Mouse (Mus musculus): ENCODE results near the gene Ssu72.

The Ssu72 gene

GRCm38 (mm10) chr4:155746575-155747490 lies 42.2 kb downstream of the Ssu72 start:
- DNase-seq (ENCODE audit: low spot score in 2 of 2): no peak

DNA sequence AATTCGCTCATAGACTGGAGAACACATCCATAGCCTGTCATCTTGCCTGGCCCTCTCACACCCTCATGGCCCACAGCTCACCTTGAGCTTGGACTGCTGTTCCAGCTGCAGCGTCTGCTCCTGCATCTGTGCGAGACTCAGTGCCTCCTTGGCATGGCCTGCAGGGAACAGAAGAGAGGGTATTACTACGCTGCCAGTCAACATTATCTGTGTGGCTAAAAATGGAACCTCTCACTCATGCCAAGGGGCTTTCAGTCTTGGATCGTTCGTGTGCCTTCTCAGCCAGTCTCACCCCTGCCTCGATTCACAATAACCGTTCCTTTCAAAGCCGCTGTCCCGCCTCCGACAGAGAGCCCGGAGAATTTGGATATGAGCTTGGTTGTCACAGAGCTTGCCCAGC lies 52.4 kb downstream of the Ssu72 start:
- no peak for DNase-seq (ENCODE audit: low spot score in 2 of 2)

GRCm38 (mm10) chr4:155759862-155760612 lies 55.4 kb downstream of the Ssu72 start:
- no peak for DNase-seq (ENCODE audit: low spot score in 2 of 2)

- DNase-seq (ENCODE audit: low spot score in 2 of 2): peak; percentile 95 to 97
Observed at GRCm38 (mm10) chr4:155760613-155761355, 56.2 kb downstream of the Ssu72 start, which contains the start of gene Atad3a. Gene Atad3a, minus strand, starts transcription at chr4:155761093.

- no peak for DNase-seq (ENCODE audit: low spot score in 2 of 2)
Observed at GRCm38 (mm10) chr4:155761356-155762099, 56.9 kb downstream of the Ssu72 start.

DNA sequence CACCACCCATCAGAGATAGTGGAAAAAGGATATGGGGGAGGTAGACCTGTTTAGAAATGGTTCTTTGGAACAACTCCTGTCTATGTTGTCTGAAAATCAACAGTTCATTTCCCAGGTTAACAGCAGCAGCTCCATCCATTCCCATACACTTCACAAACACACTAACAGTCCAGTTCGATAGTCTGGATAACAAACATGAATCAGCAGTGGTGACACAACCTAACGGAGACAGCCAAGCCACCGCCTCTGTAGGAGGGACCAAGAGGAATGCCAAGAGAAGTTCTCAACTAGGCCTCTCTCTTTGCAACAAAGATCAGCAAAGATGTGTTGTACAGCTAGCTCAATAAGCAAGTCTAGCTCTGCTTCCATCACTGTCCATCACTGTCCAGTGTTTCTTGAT lies 57.8 kb downstream of the Ssu72 start:
- DNase-seq (ENCODE audit: low spot score in 2 of 2): no peak

- no peak for DNase-seq (ENCODE audit: low spot score in 2 of 2)
Observed at GRCm38 (mm10) chr4:155769496-155769879, 64.9 kb downstream of the Ssu72 start.

GRCm38 (mm10) chr4:155769880-155770512 lies 65.4 kb downstream of the Ssu72 start:
- peak; percentile 67 to 86 for DNase-seq (ENCODE audit: low spot score in 2 of 2)

DNA sequence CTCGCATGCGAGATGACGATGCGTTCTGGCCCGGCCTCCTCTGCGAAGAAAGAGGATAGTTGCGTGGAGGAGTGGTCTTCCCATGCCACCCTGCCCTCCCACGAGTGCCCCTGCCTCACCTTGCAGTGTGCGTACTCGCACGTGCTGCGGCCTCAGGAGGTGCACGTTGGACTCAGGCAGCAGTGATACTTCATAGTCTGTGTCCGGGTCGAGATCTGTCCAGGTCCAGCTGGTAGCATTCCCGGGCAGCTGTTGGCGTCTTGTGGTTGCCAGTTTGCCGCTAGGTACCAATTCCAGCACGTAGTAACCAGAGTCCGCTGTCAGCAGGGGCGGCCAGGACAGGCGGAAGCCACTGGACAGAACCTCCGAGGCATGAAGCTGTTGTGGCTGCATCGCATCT lies 66.0 kb downstream of the Ssu72 start:
- DNase-seq (ENCODE audit: low spot score in 2 of 2): no peak

DNA sequence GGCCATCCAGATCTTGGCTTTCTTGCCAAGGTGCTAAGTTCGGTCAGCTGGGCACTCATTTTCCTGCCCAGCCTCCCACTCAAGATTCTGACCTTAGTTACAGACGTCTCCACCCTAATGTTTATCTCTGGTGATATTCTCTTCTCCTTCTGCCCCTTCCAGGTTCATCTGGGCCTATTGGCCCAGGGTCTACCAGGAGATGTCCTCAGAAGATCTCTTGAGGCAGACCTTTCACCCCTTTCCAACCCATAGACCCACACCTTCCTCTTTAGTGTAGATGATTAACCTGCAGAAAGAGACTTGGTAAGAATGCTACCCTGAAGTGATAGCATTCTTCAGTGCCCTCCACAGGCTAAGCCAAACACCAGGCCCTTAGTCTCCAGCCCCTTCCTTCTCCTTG lies 67.1 kb downstream of the Ssu72 start:
- DNase-seq (ENCODE audit: low spot score in 2 of 2): peak in 1 of 2 experiments; percentile 1

GRCm38 (mm10) chr4:155772786-155773185 lies 68.2 kb downstream of the Ssu72 start:
- no peak for DNase-seq (ENCODE audit: low spot score in 2 of 2)

GRCm38 (mm10) chr4:155773335-155774078 lies 68.9 kb downstream of the Ssu72 start:
- DNase-seq (ENCODE audit: low spot score in 2 of 2): no peak

DNA sequence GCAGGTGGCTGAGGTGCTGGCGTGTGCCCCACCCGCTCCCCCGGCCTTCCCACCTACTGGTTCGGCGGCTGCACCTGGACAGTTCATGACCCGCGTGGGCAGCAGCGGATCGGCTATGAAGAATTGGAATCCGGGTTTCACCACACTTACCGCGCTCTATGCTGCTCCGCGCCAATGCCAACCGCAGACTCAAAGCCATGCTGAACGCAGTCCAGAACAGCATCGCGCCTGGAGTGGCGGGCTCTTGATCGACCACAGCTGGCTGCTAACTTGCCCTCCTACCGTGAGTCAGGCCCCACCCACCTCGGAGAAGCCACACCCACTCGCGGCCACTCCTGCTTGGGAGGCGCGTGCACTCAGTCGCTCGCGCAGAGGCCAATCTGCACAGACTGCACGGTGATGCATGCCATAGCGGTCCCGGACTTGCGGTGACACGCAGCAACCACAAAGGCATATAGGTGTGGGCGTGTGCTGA lies 69.7 kb downstream of the Ssu72 start, which contains the start of gene Vwa1:
Vwa1 (minus strand) TSS at position 419 of the 475 bp plus-strand sequence.
- DNase-seq (ENCODE audit: low spot score in 2 of 2): peak; percentile 81 to 82

DNA sequence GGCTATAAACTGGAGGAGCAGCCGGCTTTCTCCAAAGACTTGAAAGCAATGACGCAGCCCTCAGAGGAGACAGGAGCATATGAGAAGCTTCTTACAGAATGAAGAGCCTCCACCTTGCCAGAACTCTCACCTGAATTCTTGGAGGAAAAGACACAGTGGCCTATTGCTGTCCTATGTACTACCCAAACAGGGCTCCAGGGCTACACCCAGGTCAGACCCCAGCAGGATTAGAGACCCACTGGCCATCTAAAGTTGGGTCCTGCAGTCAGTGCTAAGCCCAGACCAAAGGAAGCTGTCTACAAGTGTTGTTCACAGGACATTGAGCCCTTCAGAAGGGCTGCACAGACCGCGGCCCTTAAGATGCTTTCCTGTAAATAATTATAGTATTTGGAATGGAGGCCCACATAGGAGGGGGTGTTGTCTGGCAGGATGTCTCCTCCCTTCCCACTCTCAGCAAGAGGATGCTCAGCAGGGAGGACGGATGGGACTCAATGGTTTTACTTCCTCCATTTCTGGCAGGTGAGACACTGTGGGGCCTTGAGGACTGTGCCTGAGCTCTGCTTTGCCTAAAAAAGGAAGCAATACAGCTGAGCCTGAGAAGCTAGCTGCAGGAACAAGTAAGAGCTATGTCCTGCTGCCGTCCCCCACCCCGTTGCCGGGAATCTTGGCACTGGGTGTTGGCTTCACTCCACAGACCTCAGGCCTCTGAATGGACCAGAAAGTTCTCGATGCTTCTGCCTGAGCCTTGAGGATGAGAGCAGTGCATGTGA lies 70.6 kb downstream of the Ssu72 start:
- peak; percentile 42 to 70 for DNase-seq (ENCODE audit: low spot score in 2 of 2)

- DNase-seq (ENCODE audit: low spot score in 2 of 2): no peak
Observed at GRCm38 (mm10) chr4:155775855-155776254, 71.3 kb downstream of the Ssu72 start.

- DNase-seq (ENCODE audit: low spot score in 2 of 2): no peak
Observed at GRCm38 (mm10) chr4:155776704-155777335, 72.2 kb downstream of the Ssu72 start.

- DNase-seq (ENCODE audit: low spot score in 2 of 2): no peak
Observed at GRCm38 (mm10) chr4:155777816-155778215, 73.2 kb downstream of the Ssu72 start.

- DNase-seq (ENCODE audit: low spot score in 2 of 2): no peak
Observed at GRCm38 (mm10) chr4:155779498-155779897, 74.9 kb downstream of the Ssu72 start.

- peak in 1 of 2 experiments; percentile 41 for DNase-seq (ENCODE audit: low spot score in 2 of 2)
Observed at GRCm38 (mm10) chr4:155780895-155781294, 76.3 kb downstream of the Ssu72 start.
